Mouse (Mus musculus) monocyte, adult 2 months (primary cell): ENCODE results near the gene Serpinb11.

ENCODE experiments used
- DNase-seq, 2 experiments: peaks; one replicate each; pipeline ENCODE4 v3.0.0; 2022; ENCODE audit warnings: low spot score in 2 of 2, low read depth in 1 of 2

Gene Serpinb11

GRCm38 (mm10) chr1:107360898-107361297, at the start of gene Serpinb11:
Gene Serpinb11 (plus strand): TSS chr1:107361198.
- DNase-seq: no peak

- DNase-seq: no peak
Observed at GRCm38 (mm10) chr1:107345979-107346378, 15.0 kb upstream of the Serpinb11 start.

GRCm38 (mm10) chr1:107346788-107347187, 14.2 kb upstream of the Serpinb11 start:
- no peak for DNase-seq

- no peak for DNase-seq
Observed at GRCm38 (mm10) chr1:107350392-107350791, 10.6 kb upstream of the Serpinb11 start.

- no peak for DNase-seq
Observed at GRCm38 (mm10) chr1:107351115-107351514, 9.9 kb upstream of the Serpinb11 start.

- DNase-seq: no peak
Observed at GRCm38 (mm10) chr1:107353046-107353445, 8.0 kb upstream of the Serpinb11 start.

GRCm38 (mm10) chr1:107365973-107366372, 5.0 kb downstream of the Serpinb11 start:
- DNase-seq: no peak

GRCm38 (mm10) chr1:107368944-107369343, 7.9 kb downstream of the Serpinb11 start:
- DNase-seq: no peak

- no peak for DNase-seq
Observed at GRCm38 (mm10) chr1:107376952-107377351, 16.0 kb downstream of the Serpinb11 start.

GRCm38 (mm10) chr1:107378368-107378767, 17.4 kb downstream of the Serpinb11 start:
- no peak for DNase-seq

- no peak for DNase-seq
Observed at GRCm38 (mm10) chr1:107381491-107381890, 20.5 kb downstream of the Serpinb11 start.

GRCm38 (mm10) chr1:107382404-107382803, 21.4 kb downstream of the Serpinb11 start:
- DNase-seq: no peak

GRCm38 (mm10) chr1:107384532-107384931, 23.5 kb downstream of the Serpinb11 start:
- DNase-seq: no peak

GRCm38 (mm10) chr1:107389753-107390152, 28.8 kb downstream of the Serpinb11 start:
- no peak for DNase-seq

- no peak for DNase-seq
Observed at GRCm38 (mm10) chr1:107397481-107397880, 36.5 kb downstream of the Serpinb11 start.

GRCm38 (mm10) chr1:107399355-107399754, 38.4 kb downstream of the Serpinb11 start, which contains the start of gene Serpinb7:
Gene Serpinb7 (plus strand): TSS chr1:107399655.
- no peak for DNase-seq

GRCm38 (mm10) chr1:107402082-107402481, 41.1 kb downstream of the Serpinb11 start:
- no peak for DNase-seq

- no peak for DNase-seq
Observed at GRCm38 (mm10) chr1:107414650-107415049, 53.7 kb downstream of the Serpinb11 start.

GRCm38 (mm10) chr1:107422487-107422886, 61.5 kb downstream of the Serpinb11 start:
- no peak for DNase-seq
